Mouse (Mus musculus) cortical plate, adult 2 months (tissue): ENCODE results near the gene Sacs.

ENCODE experiments used
- CTCF ChIP-seq: fragments of 200-500 bp; IDR thresholded peaks from 2 replicates; pipeline ENCODE4 v1.5.1; 2011; ENCODE audit warnings: mild to moderate bottlenecking, control low read depth, low read length; ENCODE audit not compliant: insufficient read depth; ENCODE audit errors: extremely low read depth
- POLR2A ChIP-seq: fragments of 200-500 bp; IDR thresholded peaks from 2 replicates; pipeline ENCODE4 v1.6.1; 2011; ENCODE audit warnings: mild to moderate bottlenecking, low read length, control low read depth; ENCODE audit not compliant: insufficient read depth; ENCODE audit errors: extremely low read depth

DNA sequence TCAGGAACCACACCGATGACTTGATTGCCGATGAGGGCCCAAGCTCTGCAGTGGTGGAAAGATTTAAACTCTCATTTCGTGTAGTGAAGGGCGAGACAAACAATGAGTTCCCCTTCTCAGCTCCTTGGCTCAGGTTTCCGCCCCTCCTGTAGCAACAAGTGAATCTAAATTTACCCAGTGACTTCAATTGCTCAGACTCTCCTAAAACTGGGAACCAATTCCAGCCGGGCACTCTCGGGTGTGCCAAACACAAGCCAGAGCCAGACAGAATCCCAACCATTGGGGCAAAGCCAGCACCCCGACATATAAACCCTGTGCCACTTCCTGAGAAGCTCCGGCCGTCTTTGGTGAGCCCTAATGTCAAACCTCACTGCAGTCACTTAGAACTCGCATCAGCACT is 120.1 kb downstream of the Sacs start, which contains the start of gene Sgcg:
- TF ChIP-seq POLR2A (no peak), CTCF (no peak)
